Mouse (Mus musculus) brain, embryonic 14.5 days (tissue): ENCODE results near the gene Shb.

Experiments
- CTCF ChIP-seq: fragments of 200-500 bp; IDR thresholded peaks from 2 replicates; pipeline ENCODE4 v1.5.1; 2012; ENCODE audit warnings: inconsistent platforms, mild to moderate bottlenecking, moderate library complexity, borderline replicate concordance; ENCODE audit not compliant: insufficient read depth, insufficient read length; ENCODE audit errors: extremely low read depth
- POLR2A ChIP-seq: fragments of 200-500 bp; IDR thresholded peaks from 2 replicates; pipeline ENCODE4 v1.6.1; 2012; ENCODE audit warnings: mild to moderate bottlenecking, inconsistent platforms, borderline replicate concordance; ENCODE audit not compliant: poor library complexity, insufficient read depth, insufficient read length, severe bottlenecking; ENCODE audit errors: extremely low read depth

DNA sequence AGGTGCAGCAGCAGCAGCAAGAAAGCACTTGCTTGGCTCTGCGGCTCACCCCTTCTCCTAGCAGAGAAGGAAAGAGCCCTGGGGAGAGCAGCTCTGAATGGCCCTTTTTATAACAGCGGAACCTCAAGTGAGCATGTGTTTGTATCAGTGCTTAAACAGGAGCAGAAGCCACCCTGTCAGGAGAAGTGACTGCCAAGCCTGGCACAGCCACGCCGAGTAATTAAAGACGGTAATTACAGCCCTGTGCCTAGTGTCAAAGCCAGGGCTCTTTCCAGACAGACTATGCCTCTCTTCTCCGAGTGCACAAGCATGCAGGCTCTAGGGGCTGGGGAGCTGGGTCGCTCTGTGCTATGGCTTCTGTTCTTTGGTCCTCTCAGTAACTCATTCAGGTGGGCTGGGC lies 54.1 kb downstream of the Shb start:
- TF ChIP-seq POLR2A (no peak), CTCF (no peak)
